Mouse (Mus musculus): ENCODE data around the gene Syt10.
"Not testable (repeated sequence)": the region's sequence is repeated elsewhere in the genome, so short reads cannot be mapped to it uniquely, and the experiment has no call there.

The Syt10 gene

GRCm38 (mm10) chr15:89841364-89842017 is at the start of gene Syt10:
TSS of gene Syt10 (minus strand) at chr15:89841860.
- peak; percentile 56 for DNase-seq (ENCODE audit: extremely low spot score, low spot score)

GRCm38 (mm10) chr15:89883799-89884198 is 42.1 kb upstream of the Syt10 start:
- no peak for DNase-seq (ENCODE audit: extremely low spot score, low spot score)

GRCm38 (mm10) chr15:89878981-89879380 is 37.3 kb upstream of the Syt10 start:
- no peak for DNase-seq (ENCODE audit: extremely low spot score, low spot score)

- DNase-seq (ENCODE audit: extremely low spot score, low spot score): peak; percentile 17
These were observed 25.6 kb downstream of the Syt10 start for GRCm38 (mm10) chr15:89816098-89816497.

- no peak for DNase-seq (ENCODE audit: extremely low spot score, low spot score)
These were observed 37.2 kb downstream of the Syt10 start for GRCm38 (mm10) chr15:89804478-89804877.

- no peak for DNase-seq (ENCODE audit: extremely low spot score, low spot score)
These were observed 61.7 kb downstream of the Syt10 start for GRCm38 (mm10) chr15:89779928-89780327.

- DNase-seq (ENCODE audit: extremely low spot score, low spot score): not testable (repeated sequence)
These were observed 75.6 kb downstream of the Syt10 start for GRCm38 (mm10) chr15:89766016-89766415.

GRCm38 (mm10) chr15:89733611-89734010 is 108.0 kb downstream of the Syt10 start:
- no peak for DNase-seq (ENCODE audit: extremely low spot score, low spot score)
